Mouse (Mus musculus): ENCODE results near the gene Zdhhc22.

DNA sequence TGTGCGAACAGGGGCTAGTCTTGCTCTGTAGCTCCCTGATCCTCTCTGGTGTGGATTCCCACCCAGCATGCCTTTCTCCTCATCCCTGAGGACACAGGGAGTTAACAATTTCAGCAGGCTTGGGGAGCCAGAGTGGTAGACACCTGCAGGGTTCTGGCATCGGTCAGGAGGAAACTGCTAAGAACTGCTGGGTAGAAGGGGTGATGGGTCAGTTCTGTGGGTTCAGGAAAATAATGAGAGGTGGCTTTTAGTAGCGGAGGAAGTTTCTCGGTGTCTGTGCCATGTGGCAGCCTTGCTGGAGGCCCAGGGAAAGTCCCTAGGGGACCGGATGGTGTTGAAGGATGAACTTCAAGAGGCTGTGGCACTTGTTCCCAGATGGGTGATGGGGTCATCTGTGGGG is 37.2 kb upstream of the Zdhhc22 start:
- no peak for TF ChIP-seq POLR2A (IDR thresholded peaks at IDR 0.05; ENCODE audit: borderline replicate concordance, insufficient read depth, low read length)
- no peak for TF ChIP-seq CTCF (IDR thresholded peaks at IDR 0.05; ENCODE audit: borderline replicate concordance, insufficient read depth, low read depth, low read length)

Data from cerebellum, adult 2 months (tissue).